Mouse (Mus musculus): ENCODE measurements around the gene Borcs5. TPM values are rescaled to one million over a fixed set of nuclear protein-coding genes. Genes with fewer than 3 reads are reported as not detected.
A peak's percentile ranks its signal among the peaks of the same experiment; 100 is the strongest.
"Not testable (repeated sequence)": the region's sequence is repeated elsewhere in the genome, so short reads cannot be mapped to it uniquely, and the experiment has no call there.

The Borcs5 gene
- polyA plus RNA-seq, 1 experiment from 2014 or later, result 15.4 TPM

DNA sequence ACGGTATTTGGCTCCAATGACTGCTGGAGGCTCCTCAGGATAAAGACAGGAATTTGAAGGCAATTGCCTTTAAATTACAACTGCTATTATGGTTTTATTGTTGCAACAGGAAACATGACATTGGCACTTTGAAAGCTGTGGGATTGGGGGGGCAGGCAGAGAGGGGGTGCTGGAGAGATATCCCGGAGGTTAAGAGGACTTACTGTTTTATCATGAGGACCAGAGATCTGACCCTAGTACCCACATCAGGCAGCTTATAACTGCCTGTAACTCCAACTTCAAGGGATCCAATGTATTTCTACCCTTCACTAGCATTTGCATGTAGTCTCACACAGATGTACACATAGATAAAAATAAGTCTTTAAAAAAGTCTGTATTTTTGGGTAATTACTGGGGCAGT is 29.2 kb downstream of the Borcs5 start:
- in situ Hi-C loops (cut with MboI; ENCODE audit: low pct_unique_long_range_greater_than_20kb), result no loop called here
- CTCF ChIA-PET, result interaction anchor here (0.8 to 3.7 kb wide), 3 partner anchors 10 to 194 kb away, joined by 3 to 17 read pairs (median 4); no protein-coding TSS in a partner anchor
- ATAC-seq (no peak), DNase-seq (ENCODE audit: low read depth, low spot score) (no peak)
- POLR2A ChIA-PET, result interaction anchor here (0.7 kb wide), 1 partner anchor 10 kb away, joined by 3 read pairs; no protein-coding TSS in a partner anchor
- no peak for TF ChIP-seq CTCF (IDR thresholded peaks at IDR 0.05)
- H3K27me3 ChIP-seq, result no peaks in the 10 kb centered on the region

DNA sequence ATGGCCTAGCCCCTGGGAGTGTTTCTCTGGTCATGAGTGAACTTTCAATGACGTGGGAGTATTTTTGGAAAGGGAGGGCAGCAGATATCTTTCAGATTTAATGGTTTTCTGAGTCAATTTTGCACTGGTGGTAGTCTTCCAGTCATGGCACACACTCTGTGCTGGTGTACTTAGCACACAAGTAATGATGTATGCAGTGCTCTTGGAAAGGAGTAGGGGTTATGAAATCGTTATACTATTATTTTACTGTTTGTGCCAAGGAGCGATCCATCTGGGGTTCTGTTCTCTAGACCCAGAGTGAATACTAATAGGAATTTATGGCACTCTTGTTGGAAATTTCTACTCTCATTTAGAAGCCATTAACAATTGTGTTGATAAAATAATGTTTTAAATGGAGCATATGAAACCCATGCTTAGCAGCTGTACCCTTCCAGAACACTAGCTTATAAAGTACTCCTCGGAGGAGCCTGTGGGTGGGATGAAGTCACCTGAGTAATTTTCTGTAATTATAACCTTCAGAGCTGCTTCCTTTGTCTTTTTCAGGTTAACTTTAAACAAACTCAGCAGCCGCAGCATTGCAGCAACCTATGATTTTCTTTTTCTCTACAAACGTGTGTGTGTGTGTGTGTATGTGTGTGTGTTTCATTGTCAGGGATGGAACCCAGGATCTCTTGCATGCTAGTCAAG is 30.0 kb downstream of the Borcs5 start:
- TF ChIP-seq CTCF (IDR thresholded peaks at IDR 0.05), result no peak
- DNase-seq (ENCODE audit: low read depth, low spot score) (no peak), ATAC-seq (no peak)
- CTCF ChIA-PET, result interaction anchor here (0.6 to 3.7 kb wide), 9 partner anchors 10 to 194 kb away, joined by 3 to 17 read pairs (median 4); no protein-coding TSS in a partner anchor
- in situ Hi-C loops (cut with MboI; ENCODE audit: low pct_unique_long_range_greater_than_20kb), result no loop called here
- POLR2A ChIA-PET, result interaction anchor here (0.9 to 2.6 kb wide), 3 partner anchors 48 to 123 kb away, joined by 3 to 10 read pairs (median 3); partner anchors contain the start of gene Dusp16
- H3K27me3 ChIP-seq, result no peaks in the 10 kb centered on the region

GRCm38 (mm10) chr6:134670881-134671411 is 31.6 kb downstream of the Borcs5 start:
- in situ Hi-C loops (cut with MboI; ENCODE audit: low pct_unique_long_range_greater_than_20kb), result no loop called here
- DNase-seq (ENCODE audit: low read depth, low spot score) (no peak), ATAC-seq (peak; percentile 77)
- no peak for TF ChIP-seq CTCF (IDR thresholded peaks at IDR 0.05)
- POLR2A ChIA-PET, result interaction anchor here (0.7 to 2.6 kb wide), 5 partner anchors 41 to 121 kb away, joined by 3 to 10 read pairs (median 3); partner anchors contain the start of gene Dusp16
- CTCF ChIA-PET, result interaction anchor here (1.3 to 3.7 kb wide), 5 partner anchors 12 to 151 kb away, joined by 4 to 17 read pairs (median 5); no protein-coding TSS in a partner anchor
- H3K27me3 ChIP-seq, result no peaks in the 10 kb centered on the region

- DNase-seq (ENCODE audit: low read depth, low spot score); ATAC-seq; H3K27me3 ChIP-seq; in situ Hi-C loops (cut with MboI; ENCODE audit: low pct_unique_long_range_greater_than_20kb); POLR2A ChIA-PET: not testable (repeated sequence)
- CTCF ChIA-PET, result interaction anchor here (0.7 kb wide), 1 partner anchor 10 kb away, joined by 3 read pairs; no protein-coding TSS in a partner anchor
Observed at GRCm38 (mm10) chr6:134673712-134674111, 34.4 kb downstream of the Borcs5 start.

- POLR2A ChIA-PET, result interaction anchor here (0.6 to 0.7 kb wide), 2 partner anchors 14 to 34 kb away, joined by 3 to 5 read pairs; no protein-coding TSS in a partner anchor
- ATAC-seq (no peak), DNase-seq (ENCODE audit: low read depth, low spot score) (no peak)
- no peak for TF ChIP-seq CTCF (IDR thresholded peaks at IDR 0.05)
- CTCF ChIA-PET, result no interaction called here
- no peaks in the 10 kb centered on the region for H3K27me3 ChIP-seq
- in situ Hi-C loops (cut with MboI; ENCODE audit: low pct_unique_long_range_greater_than_20kb), result no loop called here
Observed at GRCm38 (mm10) chr6:134677504-134677903, 38.2 kb downstream of the Borcs5 start.

DNA sequence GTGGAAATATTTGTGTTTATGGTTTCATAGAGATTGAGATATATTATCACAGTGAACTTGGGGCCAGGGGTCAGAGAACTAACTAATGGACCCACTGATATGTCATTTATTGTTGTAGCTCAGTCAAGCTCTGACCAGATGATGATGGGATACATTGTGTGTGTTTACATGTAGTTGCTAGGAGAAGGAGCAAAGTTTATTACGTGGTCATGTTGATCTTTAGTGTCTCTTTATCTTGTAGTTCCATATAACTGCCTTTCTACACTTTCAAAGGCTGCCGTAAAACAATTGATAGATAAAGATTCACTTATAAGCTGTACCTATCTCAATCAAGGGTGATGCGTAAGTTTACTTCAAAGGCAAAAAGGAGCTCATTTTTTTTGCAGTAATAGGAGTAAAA is 38.7 kb downstream of the Borcs5 start:
- no peak for TF ChIP-seq CTCF (IDR thresholded peaks at IDR 0.05)

GRCm38 (mm10) chr6:134679330-134679729 is 40.0 kb downstream of the Borcs5 start:
- POLR2A ChIA-PET; CTCF ChIA-PET; in situ Hi-C loops (cut with MboI; ENCODE audit: low pct_unique_long_range_greater_than_20kb); H3K27me3 ChIP-seq; ATAC-seq; DNase-seq (ENCODE audit: low read depth, low spot score): not testable (repeated sequence)

More for the DNA sequence above, 38.7 kb downstream of the Borcs5 start:
- ATAC-seq, result no peak
- no peaks in the 10 kb centered on the region for H3K27me3 ChIP-seq
- DNase-seq (ENCODE audit: low read depth, low spot score), result no peak
- in situ Hi-C loops (cut with MboI; ENCODE audit: low pct_unique_long_range_greater_than_20kb), result no loop called here
- POLR2A ChIA-PET, result interaction anchor here (0.6 kb wide), 1 partner anchor 167 kb away, joined by 4 read pairs; no protein-coding TSS in a partner anchor
- CTCF ChIA-PET, result no interaction called here

DNA sequence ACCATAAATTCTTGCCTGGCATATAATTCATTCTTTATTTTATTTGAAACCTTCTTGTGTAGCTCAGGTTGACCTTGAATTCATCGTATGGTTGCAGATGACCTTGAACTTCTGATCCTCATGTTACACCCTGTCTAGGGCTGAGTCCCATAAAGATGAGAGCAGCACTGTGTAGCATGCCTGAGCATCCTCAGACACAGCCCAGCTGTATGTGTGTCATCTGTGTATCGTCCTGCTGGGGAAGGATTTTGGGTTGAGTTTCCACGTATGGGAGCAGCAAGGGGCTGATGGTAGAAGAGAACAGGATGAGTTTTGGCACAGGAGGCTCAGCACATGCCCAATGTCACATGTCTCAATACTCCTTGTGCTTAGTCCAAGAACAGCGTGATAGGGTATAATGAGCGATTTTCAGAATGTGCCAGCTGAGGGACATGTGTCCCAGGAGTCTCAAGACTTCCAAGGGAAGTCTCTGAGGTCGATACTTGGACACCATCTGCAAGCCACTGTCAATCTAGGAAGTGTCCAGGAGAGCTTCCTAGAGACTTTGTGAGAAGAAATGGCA is 45.1 kb downstream of the Borcs5 start:
- ATAC-seq, result no peak
- ChIA-PET CTCF (interaction anchor here (1.2 to 1.6 kb wide), 4 partner anchors 10 to 25 kb away, joined by 3 read pairs; no protein-coding TSS in a partner anchor), POLR2A (interaction anchor here (0.6 kb wide), 1 partner anchor 21 kb away, joined by 3 read pairs; no protein-coding TSS in a partner anchor)
- H3K27me3 ChIP-seq, result no peaks in the 10 kb centered on the region
- DNase-seq (ENCODE audit: low read depth, low spot score), result no peak
- in situ Hi-C loops (cut with MboI; ENCODE audit: low pct_unique_long_range_greater_than_20kb), result loop anchor here (5.0 kb wide), 1 partner anchor 33 kb away; no protein-coding TSS in a partner anchor
- no peak for TF ChIP-seq CTCF (IDR thresholded peaks at IDR 0.05)

- ChIA-PET CTCF (interaction anchor here (1.2 to 1.8 kb wide), 2 partner anchors 9 to 15 kb away, joined by 3 read pairs; no protein-coding TSS in a partner anchor), POLR2A (no interaction called here)
- DNase-seq (ENCODE audit: low read depth, low spot score) (no peak), ATAC-seq (no peak)
- in situ Hi-C loops (cut with MboI; ENCODE audit: low pct_unique_long_range_greater_than_20kb), result no loop called here
- no peaks in the 10 kb centered on the region for H3K27me3 ChIP-seq
- TF ChIP-seq CTCF (IDR thresholded peaks at IDR 0.05), result no peak
Observed at GRCm38 (mm10) chr6:134685040-134685439, 45.7 kb downstream of the Borcs5 start.

DNA sequence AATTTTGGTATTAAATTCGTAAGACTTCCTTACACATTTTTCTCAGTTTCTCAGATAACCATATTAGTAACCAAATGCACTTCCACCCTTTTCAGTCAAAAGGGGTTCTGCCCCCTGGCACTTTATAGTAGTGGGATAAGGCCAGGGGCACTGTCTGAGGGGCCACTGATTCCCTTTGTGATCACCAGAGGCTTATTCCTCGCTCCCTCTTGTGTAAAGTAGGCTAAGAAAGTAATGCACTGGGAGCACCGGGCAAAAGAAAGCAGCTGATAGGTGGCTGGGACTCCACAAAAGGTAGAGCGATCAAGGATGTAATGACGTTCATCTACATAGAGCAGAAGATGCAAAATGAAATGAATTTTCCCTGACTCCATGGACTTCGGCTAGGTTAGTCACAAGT is 46.2 kb downstream of the Borcs5 start:
- TF ChIP-seq CTCF (IDR thresholded peaks at IDR 0.05), result no peak
- DNase-seq (ENCODE audit: low read depth, low spot score) (no peak), ATAC-seq (no peak)
- H3K27me3 ChIP-seq, result no peaks in the 10 kb centered on the region
- ChIA-PET CTCF (interaction anchor here (1.2 to 1.8 kb wide), 2 partner anchors 9 to 15 kb away, joined by 3 read pairs; no protein-coding TSS in a partner anchor), POLR2A (no interaction called here)
- in situ Hi-C loops (cut with MboI; ENCODE audit: low pct_unique_long_range_greater_than_20kb), result no loop called here
